Mouse (Mus musculus) liver (tissue): ENCODE results near the gene Laptm5.

Experiments
- DNase-seq: peaks from one replicate; pipeline ENCODE4 v3.0.0-alpha.2; 2020; ENCODE audit warnings: mixed read lengths

The Laptm5 gene

DNA sequence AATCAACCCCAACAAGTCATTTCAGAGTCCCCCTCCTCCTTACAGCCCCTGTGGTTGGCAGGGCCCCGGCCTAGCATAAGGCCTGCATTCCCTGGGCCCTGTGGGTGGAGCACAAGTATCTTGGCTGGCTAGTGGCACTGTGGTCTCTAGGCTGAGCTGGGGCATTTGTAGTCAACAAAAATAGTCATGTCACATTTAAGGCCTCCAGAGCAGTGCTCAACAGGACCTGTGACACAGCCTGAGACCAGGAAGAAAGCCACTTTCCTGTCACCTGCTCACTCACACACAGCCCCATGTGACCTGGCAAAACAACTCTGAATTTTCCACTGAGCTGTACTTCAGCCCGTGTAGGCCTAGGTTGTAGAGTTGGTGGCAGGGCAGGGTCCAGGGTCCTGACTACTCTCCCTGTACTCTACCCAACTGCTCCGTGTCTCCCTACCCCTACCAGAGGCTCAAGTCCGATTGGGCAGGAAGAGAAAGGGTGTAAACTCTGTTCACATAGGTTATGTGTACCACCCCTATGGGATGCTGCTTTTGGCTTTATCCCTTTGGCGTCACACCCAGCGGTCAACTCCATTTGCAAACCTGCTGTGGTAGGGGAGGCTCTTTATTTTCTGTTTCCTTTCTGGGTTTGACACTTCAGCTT is 13.0 kb upstream of the Laptm5 start:
- DNase-seq = no peak

DNA sequence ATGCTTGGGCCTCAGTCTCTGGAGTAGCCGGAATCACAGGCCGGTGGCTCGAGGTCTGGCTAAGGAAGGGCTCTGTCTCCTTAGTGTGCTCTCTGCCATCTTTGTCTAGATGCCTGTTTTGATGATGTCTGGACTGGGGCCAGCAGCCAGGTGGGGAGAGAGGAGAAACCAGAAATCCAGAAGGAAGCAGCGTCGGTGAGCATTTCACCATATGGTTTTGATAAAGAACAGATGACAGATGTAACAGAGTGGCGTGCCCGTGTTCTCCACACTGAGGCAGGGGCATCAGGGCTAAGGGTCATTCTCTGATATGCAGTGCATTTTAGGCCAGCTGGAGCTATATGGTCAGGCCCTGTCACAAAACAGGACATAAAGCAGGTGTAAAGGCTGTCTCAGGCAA is 12.2 kb upstream of the Laptm5 start:
- no peak for DNase-seq

DNA sequence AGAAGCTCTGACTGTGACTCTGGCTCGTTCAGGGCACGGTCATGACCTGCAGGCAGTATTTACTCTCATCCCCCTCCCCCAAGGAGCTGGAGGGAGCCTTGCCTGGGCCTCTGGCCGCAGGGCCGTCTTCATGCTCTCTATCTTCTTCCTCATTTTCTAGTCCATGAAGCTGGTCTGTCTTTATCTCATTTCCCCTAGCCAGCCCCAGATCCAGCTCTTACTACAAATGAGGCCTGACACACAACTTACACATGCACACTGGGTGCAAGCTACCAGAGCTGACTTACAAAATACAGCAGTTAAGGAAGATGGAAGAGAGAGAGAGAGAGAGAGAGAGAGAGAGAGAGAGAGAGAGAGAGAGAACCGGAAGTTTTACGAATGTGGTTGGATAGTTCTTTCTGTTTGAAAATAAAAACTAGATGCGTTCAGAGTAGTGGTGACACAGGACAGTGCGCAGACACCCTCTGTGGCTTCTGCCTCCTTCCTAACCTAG is 10.6 kb upstream of the Laptm5 start:
- peak; percentile 55 for DNase-seq

DNA sequence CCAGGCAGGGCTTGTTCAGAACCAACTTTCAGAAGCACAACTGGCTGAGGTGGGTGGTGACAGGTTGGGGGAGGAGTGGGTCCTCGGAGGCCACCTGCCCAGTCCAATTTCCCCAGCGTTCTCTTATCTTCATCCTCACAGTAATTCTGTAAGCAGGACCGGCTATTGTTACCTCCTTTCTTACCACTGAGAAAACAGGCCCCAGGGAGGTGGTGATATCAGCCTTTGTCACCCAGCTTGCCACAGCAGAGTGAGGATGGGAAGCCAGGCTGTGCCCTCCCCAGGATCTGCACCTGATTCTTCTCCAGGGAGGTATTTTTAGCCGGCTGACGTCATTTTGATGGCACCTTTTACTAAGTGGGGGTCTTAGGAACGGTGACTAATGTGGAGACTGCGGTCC is 7.9 kb upstream of the Laptm5 start:
- DNase-seq = no peak

DNA sequence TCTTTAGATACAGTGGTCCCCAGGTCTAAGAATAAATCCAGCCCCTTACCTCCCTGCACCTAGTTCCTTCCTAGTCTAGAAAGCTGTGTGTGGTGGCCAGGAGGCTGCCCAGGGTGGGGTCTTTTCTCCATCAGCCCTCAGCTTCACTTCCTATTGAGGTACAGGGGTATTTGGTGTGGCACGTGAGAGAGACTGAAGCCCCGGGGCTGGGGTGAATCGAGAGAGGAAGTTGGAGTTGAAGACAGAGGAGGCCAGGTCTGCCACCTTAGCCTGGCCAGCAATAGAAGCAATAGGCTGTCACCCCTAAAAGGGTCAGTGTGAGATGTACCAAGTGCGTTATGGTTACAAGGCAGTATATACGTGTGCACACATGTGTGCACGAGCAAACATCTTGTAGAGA is 7.0 kb upstream of the Laptm5 start:
- DNase-seq = no peak

DNA sequence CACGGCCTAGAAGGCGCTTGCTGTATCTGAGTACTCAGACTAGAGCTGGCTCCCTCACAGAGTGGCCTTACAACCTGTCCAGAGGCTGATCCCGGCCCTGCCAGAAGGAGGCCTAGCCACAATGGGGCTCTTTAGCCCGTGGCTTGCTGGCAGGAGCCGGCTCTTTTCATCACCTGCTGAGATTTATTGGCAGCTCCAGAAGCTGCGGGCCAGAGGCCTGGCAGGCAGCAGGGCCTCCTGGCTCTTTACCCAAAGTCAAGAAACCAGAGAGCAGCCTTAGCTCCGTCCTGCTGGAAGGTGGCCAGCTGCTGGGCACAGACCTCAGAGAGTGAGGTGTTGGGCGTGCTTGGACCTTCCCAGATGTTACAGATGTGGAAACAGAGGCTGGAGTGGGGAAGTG is 6.6 kb upstream of the Laptm5 start:
- no peak for DNase-seq

DNA sequence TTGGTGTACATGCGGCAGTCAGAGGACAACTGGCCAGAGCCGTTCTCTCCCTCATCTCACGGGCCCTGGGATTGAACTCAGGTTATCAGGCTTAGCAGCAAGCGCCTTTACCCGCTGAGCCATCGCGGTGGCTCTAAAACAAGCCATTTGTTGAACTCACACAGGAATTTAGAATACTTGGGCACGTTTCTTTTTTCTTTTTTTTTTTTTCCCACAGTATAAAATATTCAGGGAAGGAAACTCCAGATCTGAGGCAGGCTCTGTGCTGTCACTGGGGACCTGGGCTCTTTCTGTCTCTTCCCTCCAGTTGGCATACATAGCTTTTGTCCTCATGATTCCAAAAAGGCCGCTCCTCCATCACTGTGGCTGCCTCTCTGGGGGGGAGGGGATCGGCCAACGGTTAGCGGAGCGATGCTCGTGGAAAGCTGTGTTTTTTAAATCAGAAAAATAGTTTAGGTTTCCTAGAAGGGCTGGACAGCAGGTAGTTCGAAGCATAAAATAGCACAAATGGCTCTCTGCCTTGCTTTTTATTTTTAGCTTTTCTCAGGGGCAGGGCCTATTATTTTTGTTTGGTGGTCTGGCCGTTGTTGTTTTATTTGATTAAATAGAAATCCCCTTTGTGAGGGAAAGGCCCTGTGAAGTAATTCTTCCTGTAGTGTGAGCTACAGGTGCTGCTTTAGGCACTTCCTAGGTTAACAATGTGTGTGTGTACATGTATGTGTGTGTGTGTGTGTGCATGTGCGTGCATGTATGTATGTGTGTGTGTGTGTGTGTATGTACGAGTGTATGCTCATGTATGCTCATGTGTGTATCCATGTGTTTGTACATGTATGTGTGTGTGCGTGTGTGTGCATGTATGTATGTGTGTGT is 5.5 kb upstream of the Laptm5 start:
- DNase-seq = no peak

DNA sequence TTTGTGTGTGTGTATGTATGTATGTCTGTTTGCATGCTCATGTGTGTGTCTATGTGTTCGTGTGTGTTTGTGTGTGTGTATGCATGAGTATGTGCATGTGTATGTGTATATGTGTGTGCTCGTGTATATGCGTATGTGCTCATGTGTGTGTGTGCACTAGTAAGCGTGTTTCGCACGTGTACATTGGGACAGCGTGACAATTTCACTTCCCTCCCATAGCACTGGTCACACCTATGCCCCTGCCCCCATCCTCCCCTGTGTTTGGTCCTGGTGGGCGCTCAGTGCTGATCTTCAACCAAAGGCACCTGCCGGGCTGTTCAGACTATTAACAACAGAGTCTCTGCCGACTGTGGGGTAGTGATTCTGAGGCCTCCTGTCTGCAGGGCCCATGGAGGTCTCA is 4.8 kb upstream of the Laptm5 start:
- DNase-seq = no peak

DNA sequence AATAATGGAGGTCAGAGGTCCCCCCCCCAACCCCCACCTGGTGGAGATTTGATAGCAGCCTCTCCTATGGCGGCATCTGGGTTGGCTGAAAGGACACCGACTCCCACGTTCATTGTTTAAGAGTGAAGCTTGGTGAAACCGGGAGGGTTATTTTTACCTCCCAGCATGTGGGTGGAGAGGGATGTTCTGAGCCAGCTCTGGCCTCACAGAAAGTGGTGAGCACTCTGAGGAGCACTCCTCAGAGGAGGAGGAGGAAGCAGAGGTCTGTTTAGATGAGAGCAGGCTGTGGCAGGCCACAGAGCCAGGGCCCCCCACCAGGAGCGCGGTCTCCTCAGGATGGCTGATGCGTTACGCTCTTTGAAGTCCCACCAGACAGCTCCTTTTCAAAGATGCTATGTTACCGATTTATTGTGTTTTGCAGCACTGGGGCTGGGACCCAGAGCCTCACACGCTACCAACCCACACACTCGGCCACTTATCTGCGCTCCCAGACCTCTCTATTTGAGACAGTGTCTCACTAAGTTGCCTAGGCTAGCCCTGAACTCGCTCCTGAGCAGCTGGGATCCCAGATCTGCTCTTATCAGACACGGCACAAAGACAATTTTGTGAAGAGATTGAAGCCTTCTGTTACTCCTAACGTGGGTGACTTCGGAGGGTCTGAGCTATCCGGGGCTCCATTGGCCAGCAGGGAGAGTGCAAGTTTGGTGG is 3.6 kb upstream of the Laptm5 start:
- peak; percentile 40 for DNase-seq

DNA sequence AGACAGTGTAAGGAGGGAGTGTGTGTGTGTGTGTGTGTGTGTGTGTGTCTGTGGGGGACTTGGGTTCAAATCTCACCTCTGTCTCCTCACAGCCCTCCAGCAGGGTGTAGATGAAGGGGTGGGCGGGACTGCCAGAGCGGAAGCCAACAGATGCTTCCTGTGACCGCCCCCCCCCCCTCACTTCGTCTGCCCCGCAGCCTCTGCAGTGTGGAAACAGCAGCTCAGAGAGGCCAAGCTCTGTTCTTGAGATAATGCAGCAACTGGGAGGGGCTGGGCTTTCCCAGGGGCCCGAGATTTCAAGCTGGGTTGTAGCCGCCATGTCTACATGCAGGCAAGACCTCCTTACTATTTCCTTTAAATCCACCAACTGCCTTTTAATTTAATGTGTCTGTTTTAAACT is 2.3 kb upstream of the Laptm5 start:
- DNase-seq = peak; percentile 67

DNA sequence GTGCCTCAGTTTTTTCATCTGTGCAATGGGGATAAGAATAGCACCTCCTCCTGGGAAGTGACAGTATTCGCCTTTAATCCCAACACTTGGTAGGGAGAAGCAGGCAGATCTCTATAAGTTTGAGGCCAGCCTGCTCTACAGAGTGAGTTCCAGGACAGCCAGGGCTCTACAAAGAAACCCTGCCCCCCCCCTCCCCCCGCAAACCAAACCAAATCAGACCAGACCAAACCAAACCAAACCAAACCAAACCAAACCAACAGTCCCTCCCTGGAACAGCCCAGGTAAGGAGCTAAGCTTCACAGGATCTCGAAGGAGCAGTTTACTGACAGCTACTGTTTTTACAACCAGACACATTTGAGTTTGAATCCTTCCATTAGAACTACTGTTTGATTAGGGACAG is 299 bp upstream of the Laptm5 start:
- no peak for DNase-seq

DNA sequence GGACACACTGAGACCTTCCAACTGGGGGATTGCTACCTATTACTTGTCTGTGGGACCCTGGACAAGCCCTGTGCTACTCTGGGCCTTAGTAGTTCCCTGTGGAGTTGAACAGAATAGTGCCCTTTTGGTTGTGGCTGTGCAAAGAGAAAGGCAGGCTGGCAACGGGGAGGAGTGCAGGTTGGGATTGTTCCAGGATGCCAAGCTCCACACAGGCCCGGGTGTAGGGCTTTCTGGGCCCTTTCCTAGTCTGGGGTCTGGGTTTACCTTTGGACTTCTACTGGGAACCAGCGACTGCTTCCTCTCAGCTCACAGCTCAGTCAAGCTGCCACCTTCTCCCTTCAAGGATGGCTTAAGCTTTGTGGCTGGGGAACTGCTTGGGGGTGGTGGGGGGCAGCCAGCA is 586 bp downstream of the Laptm5 start:
- no peak for DNase-seq

DNA sequence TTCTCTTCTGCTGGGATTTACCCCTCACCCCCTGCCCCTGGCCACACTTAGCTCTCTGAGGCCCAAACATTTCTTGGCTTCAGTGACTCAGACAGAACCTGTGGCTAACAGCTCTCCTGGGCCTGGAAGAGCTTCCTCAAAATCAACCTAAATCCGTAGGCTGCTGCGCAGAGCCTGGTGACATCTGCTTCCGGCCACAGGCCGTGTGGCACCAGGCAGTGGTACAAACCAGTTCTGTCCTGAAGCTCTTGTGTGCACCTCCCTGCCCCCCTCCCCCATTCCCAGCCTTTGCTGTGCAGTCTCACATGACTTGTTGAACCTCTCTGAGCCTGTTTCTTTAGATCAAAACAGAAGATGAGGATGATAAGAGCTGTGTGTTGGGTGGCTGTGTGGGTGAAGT is 1.1 kb downstream of the Laptm5 start:
- peak; percentile 58 for DNase-seq

DNA sequence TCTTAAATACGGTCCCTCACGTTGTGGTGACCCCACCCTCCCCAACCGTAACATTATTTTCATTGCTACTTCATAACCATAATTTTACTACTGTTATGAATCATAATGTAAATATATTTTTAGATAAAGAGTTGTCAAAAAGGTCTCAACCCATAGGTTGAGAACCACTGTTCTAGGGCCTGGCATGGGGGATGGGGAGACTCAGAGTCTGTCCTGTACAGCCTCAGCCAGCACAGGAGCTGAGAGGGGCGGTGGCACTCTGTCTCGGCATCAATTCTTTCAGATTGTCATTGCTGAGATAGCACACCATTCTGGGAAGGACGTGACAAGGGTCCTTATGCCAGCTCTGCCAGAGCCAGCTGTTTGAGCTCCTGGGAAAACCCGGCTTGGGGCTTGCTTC is 1.6 kb downstream of the Laptm5 start:
- DNase-seq = no peak

DNA sequence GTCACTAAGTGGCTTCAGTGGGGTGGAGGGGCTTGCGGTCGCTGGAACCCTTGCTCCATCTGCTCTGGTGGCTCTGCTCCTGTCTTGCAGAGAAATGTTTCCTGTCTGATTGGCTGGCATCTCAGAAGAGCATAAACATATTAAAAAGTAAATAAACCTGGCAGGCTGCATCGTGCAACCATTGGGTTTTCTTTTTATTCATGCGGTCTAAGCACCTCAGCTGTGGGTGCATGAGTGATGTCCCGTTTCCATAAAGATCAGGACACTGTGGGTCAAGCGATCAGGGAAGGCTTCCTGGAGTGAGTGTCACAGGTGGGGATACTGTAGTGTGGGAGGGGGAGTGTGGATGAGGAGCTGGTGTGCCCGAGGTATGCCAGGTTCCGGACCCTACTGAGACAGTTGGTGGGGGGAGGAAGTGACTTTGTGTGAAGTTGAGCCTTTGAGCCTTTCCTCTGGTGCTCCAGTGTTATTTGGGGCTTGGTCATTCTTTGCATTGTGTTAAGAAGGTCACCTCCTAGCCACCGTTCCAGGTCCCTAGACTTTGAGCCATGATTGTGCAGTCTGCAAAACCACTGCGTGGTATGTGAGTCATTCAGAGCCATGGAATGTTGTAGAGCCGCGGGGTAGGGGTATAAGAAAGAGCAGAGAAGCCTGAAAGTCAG is 2.2 kb downstream of the Laptm5 start:
- no peak for DNase-seq

DNA sequence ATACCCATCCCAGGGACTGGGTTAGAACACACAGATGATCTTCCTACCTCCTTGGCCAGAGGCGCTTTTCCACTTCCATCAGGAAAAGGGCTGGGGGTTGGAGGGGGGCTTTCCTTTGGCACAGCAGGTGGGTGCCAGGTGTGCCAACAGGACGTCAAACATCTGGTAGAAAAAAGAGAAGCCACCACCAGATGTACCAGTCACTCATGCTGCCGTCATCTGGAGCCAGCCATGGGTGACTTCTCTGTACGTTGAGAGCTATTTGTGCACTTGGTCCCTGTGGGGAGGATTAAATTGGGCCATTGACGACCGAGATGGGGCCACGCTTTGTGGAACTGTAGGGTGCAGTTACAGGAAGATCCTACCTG is 2.7 kb downstream of the Laptm5 start:
- DNase-seq = no peak

DNA sequence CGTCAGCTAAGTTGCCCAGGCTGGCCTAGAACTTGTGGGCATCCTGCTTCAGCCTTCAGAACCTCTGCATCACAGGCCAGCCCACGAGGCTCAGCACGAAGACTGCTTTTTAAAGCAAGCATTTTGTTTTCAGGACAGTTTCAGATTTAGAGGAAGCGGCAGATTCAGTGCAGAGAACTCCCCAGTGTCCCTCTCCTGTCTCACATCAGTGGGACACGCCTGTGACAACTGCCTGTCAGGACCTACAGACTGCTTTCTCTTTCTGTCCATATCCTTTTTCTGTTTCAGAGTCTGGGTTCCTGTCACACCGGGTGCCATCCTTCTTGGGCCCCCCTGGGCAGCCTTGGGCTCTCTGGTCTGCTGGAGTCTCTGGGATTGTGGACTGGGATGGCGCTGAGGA is 3.7 kb downstream of the Laptm5 start:
- DNase-seq = no peak

DNA sequence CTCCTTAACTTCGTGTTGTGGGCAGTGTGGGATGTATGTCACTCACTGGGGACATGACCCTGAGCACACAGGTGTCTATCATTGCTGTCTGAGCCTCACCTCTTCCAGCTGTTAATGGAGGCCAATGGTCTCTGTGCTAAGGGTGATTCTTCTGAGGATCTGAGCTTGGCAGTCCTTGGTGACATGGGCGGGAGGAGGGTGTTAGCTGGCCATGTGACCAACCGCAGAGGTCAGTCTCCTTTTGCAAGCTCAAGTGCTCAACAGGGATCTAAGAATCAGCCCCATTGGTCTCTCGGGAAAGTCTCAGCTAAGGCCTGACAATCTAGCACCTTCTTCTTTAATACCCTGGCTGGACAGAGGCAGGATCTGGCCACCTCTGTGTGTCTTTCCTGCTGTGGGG is 4.6 kb downstream of the Laptm5 start:
- no peak for DNase-seq

DNA sequence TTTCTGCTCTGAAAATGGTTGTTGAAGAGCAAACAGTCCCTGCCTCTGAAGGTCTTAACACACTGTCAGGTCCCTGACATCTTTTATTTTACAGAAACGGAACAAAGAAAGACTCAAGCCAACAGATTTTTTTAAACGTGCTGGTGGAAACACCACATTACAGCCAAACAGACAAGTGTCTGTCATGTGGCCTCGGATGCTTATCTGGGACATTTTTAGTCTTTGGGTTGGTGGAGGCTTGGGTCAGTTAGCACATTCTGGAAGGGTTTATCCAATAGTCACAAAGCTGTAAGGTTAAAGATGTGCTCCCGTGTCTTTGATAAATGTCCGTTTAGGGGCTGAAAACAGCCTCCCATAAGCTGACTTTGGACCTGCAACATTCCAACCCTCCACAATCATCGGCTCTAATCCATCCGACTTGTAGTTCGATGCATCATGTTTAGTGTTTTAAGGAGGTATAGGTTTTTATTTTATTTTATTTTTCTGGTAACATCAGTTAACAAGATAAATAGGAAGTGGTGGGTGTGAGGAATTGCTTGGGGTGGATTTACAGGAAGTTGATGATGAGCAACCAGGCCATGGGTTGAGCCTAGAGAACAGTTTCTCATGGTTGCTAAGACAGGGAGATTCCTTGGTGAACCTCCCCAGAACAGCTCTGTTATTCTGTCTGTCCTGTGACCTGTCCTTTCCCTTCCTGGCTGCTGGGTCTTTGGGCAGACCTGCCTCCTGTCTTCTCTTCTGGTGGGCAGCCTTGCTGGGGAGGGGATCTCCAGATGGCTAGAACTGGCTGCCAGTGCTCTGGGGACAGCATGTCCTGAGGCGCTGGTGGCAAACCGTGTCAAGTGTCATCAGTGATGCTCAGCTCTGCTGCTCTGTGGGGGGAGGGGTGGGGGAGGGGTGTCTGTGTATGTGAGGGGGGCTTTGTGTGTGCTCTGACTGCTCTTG is 6.2 kb downstream of the Laptm5 start:
- no peak for DNase-seq

DNA sequence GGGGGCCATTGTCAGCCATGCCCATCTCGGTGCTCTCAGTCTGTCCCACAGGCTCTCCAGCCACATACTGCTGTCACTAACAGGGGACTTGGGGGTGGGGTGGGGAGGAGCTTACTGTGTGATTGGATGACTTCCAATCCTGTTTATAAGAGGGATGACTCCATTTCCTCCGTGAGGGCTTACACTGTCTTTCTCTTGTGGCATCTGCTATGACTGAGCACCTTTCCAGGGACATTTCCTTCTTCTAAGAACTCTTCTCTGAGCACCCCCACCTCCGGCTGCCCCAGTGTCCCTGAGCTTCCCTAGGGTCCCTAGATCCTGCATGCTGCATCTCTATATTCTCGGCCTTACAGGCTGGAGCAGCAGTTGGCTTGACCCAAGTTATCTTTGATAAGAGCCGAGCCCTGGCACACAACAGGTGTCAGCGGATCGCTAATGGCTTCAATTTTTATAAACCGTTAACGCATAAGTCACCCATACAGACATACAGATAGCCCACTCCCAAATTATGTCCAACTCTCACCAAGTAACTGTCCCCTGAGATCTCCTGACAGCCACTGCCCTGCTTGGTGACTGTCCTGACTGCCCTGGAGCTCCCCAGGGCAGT is 6.9 kb downstream of the Laptm5 start:
- DNase-seq = no peak

DNA sequence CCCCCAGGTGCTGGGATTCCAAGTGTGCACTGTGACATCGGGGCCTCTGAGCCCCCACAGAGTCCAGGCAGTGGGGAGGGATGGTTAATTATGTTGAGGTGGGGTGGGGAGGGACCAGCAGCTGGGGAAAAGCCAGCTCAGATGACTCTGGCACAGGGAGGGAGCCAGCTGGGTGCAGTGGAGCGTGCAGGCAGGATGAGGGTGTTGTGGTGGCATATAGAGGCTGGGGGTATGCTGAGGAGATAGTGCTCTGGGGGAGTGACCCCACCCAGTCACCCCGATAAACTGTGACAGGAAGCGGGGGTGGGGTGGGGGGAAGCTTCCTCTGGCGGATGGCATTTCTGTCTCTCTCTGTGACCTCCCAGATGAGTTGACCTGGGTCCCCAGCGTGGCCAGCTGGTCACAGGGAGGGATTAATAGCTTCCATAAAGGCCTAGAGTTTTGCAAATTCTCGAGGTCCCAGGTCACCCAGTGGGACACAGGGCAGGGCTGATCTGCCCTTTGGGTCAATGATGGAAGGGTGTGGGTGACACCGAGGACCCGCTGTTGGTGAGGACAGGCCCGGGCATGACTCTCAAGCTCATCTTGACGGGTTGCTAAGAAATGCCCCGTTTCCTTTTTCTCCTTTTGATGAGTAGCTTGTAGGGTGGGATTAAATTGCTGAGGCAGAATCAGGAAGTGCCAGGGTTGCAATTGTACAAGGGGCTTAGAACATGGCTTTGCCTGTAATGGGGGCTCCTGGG is 8.2 kb downstream of the Laptm5 start:
- no peak for DNase-seq
